Mouse (Mus musculus) telencephalon, adult 2 months (tissue): ENCODE measurements around the gene Tdgf1.

Source experiments
- DNase-seq: peaks from one replicate; pipeline ENCODE4 v3.0.0-alpha.2; 2011; ENCODE audit warnings: low read depth, low spot score

The Tdgf1 gene

DNA sequence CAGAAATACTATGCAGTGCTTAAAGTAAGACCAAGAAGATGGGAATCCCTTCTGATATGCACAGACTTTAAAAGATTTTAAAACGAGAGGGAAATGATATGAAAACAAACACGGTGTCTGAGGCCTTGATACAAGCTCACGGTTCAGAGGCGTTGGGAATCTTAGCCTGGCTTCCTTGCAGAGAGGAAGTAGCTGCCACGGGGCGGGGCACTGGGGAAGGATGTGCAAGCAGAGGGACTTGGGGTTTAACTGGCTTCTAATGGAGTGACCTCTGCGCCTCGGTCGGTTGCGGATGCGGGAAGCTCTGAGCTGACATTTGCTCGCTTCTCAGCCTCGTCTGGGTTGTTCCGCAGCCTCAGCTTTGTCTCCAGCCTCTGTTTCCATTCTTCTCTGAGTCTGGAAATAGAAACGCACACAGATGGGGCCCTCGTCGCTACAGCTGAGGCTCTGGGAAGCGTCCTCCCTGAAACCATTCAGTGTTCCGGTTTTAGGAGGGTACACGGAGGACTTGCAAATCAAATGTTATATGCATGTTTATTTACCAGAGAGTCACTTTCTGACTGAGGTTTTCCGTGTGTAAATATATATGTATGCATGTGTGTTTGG is 31.2 kb downstream of the Tdgf1 start:
- no peak for DNase-seq

DNA sequence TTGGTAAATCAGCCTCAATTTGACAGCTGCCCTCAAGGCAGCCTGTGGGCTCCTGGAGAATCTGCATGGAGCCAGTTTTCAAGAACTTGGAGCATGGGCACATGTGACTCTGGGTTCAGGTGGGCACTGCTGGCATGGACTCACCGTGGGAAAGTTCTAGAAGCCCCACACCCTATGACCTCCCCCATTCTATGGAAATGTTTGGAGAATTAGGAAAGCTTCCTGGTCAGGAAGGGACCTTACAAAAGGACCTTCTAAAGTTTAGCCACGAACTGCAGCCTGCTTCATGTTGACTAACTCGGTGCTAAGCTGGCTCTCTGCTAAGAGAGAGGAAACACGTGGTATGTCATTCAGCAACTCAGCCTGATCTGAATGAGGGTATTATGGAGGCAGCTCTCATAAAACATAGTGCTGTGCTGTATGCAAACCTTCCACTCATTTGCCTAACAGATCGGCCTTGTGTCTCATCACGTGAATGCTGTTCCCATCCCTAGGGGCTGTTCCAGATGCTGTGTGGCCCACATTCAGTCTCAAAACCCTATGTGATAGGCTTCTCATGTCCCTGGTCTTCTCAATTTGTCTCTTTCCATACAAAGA is 36.5 kb downstream of the Tdgf1 start:
- peak; percentile 21 for DNase-seq

- no peak for DNase-seq
Measured at GRCm38 (mm10) chr9:110908631-110909016, 37.3 kb downstream of the Tdgf1 start.

GRCm38 (mm10) chr9:110907838-110908630 is 37.9 kb downstream of the Tdgf1 start:
- DNase-seq = no peak

GRCm38 (mm10) chr9:110907201-110907837 is 38.6 kb downstream of the Tdgf1 start:
- DNase-seq = no peak

- no peak for DNase-seq
Measured at GRCm38 (mm10) chr9:110902271-110902670, 43.7 kb downstream of the Tdgf1 start.

DNA sequence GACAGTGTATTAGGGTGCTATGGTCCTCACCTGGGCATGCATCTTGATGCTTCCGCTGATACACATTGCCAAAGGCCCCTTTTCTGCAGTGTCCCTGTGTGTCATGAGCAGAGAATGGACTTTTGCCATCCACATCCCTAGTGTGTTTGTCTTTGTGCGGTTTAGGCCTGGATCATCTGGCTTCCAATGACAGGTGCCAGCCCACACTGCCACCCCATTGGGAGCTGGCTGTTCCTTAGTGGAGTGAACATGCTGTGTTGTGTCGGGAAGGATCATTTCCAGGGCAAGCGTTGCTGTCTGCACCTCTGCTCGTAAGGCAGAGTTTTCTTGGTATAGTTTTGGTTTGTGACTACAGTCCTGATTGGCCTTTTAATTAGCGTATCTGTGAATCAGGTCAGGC is 44.8 kb downstream of the Tdgf1 start:
- DNase-seq = no peak

DNA sequence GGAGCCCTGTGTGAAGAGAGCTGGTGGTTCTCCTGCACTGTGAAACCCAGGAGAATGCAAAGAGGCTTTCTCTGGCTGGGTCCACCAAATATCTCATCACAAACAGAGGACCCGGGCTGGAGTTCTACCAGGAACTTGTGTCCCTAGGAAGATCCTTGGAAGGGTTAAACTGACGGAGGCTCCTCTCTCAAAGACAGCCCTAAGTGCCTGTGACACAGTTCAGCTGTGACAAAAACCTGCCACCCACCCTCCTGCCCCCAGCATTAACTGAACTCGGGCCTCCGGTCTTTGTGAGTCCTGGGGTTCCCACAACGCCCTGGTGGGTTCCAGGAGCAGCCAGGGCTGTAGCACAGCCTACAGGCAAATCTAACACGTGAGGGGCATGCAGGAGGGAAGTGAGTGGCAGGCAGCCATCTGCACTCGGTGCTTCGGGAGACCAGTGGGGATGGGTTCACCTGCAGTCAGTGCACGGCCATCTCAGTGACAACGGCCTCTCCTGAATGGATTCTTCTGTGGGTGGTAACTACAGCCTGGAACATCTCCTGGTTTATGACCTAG is 46.4 kb downstream of the Tdgf1 start:
- DNase-seq = no peak

- DNase-seq = no peak
Measured at GRCm38 (mm10) chr9:110896595-110896994, 49.4 kb downstream of the Tdgf1 start.

DNA sequence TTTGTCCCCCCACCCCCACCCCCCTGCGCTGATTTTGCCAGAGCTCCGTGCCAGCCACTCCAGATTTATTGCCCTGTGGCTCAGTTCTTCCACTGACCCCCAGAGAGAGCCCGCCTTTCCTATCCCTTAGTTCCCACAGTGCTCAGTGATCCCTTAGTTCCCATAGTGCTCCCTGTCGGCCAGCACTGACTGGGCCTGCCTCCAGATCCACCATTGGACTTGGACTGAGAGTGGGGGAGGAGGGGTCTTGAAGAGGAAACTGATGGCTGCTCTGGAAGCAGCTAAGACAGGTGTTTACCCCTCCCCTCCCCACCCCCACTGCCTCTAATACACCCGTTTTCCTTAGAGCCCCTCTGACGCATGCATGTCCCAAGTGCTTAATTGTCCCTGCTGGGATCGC is 50.0 kb downstream of the Tdgf1 start:
- no peak for DNase-seq

DNA sequence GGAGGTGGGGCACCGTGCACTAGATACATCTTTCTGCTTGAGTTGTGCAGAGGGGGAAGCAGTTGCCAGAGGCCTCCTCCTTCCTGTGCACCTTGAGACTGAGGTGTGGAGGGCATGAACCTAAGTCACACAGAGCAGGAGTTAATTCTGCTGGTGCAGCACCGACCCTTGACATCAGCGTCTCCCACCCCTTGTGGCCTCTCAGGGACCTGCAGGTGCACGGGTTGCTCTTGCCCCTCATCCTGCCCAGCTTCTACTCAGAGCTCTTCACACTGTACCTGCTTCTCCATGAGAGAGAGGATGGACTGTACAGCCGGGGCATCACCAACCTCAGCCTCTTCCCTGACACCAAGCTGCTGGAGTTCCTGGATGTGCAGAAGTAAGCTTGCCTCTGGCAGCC is 50.5 kb downstream of the Tdgf1 start:
- DNase-seq = no peak

GRCm38 (mm10) chr9:110893429-110893828 is 52.5 kb downstream of the Tdgf1 start:
- DNase-seq = no peak

DNA sequence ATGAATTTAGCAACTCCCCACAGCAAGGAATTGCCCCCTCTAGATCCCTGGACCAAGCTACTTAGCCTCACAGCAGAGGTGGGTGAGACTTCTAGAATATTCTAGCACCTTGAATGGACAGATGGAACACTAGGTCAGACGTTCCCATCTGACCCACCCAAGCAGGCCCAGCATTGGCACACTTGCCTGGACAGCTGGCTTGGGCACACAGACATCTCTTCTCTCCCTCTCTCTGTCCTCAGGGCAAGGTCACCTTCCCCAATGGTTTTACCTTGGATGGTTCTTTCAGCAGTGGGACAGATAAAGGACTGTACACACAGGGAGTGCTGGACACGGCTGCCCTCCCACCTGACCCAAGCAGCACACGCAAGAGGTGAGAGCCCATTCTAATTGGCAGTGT is 53.4 kb downstream of the Tdgf1 start:
- DNase-seq = no peak

- DNase-seq = no peak
Measured at GRCm38 (mm10) chr9:110891077-110891828, 54.7 kb downstream of the Tdgf1 start.

DNA sequence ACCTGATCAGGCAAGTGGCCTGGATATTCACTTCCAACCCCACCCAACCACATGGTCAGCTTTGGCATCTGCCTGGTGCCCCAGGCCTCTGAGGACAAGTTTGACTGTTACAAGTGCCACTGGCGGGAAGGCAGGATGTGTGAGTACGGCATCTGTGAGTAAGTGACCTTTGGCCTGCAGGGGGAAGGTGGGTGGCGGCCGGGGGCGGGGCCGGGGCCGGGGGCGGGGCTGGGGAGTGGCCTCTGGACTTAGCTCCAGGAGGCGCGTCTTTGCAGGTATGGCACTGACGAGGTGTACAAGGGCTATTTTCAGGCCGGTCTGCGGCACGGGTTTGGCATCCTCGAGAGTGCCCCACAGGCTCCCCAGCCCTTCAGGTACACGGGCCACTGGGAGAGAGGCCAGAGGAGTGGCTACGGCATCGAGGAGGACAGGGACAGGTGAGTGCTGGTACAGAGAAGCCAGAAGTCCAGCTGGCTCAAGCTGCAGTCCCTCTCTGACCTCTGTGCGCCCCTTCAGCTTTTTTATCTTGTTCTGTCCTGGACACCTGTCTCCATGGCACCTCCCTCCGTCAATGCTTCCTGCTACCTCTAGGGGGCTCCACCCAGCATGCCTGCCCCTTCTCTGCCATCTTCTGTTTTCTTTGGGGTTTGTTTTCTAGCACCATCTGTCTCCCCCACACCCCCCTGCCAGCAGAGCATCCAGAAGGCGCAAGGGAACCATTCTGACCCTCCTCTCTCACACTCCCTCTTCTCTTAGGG is 55.8 kb downstream of the Tdgf1 start:
- DNase-seq = no peak
